Mouse (Mus musculus): ENCODE results near the gene Plagl2. TPM values are rescaled to one million over a fixed set of nuclear protein-coding genes. Genes with fewer than 3 reads are reported as not detected.
A peak's percentile ranks its signal among the peaks of the same experiment; 100 is the strongest.
"Not testable (repeated sequence)": the region's sequence is repeated elsewhere in the genome, so short reads cannot be mapped to it uniquely, and the experiment has no call there.

Gene Plagl2
- 14.8 and 14.9 TPM in 2 replicates for polyA plus RNA-seq (2015; fragmentation: Nextera tagmentation; extraction: Ambion mirVana)

DNA sequence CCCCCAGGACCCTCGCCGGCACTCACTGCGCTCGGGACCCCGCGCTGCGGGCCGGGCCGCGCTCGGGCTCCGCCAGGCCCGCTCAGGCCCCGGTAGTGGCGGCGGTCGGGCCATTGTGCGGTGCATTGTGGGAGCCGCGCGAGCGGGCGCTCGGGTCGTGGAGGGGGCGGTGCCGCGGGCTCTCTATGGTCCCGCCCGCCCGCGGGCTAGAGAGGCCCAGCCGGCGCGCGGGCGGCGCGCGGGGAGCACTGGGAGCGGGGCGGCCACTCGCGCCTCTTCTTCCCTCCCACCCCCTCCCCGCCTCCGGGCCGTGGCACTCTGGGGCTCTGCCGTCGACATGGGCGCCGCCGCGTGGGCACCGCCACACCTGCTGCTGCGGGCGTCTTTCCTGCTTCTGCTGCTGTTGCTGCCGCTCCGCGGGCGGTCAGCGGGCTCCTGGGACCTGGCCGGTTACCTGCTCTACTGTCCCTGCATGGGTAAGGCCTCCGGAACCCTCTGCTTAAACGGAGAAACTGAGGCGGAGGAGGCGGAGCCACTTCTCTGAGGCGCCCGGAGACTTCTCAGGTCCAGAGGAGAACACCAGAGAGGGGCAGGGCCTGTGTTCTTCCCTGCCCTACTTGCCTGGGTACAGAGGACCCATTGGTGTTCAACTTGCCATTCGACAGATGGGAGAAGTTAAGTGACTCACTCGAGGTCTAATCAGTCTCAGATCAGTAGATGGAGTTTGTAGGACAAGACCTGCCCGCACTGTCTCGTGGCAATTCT is at the start of gene Plagl2, which contains the start of gene Pofut1:
Gene Plagl2, minus strand, starts transcription at position 177 of the 765 bp plus-strand sequence.
Gene Pofut1, plus strand, starts transcription at position 284 of the 765 bp plus-strand sequence.
- H3K4me3 ChIP-seq = peak within 1 kb of the TSS; percentile 97
- H3K9me3 ChIP-seq = no peaks in the 10 kb centered on the region
- peak within 1 kb of the TSS; percentile 80 for H3K4me2 ChIP-seq
- peak within 1 kb of the TSS; percentile 99 for H3K9ac ChIP-seq
- peak; percentile 93 for ATAC-seq (ENCODE audit: insufficient number of reproducible peaks, low FRiP score, low TSS enrichment, low read depth)
- WGBS = under 1% methylated on average over 55 of the region's 72 CpGs
- peak within 1 kb of the TSS; percentile 97 for H3K27ac ChIP-seq
- H3K27me3 ChIP-seq = no peaks in the 10 kb centered on the region
- H3K4me1 ChIP-seq = peaks cover 24% of the 10 kb centered on the region
- H3K36me3 ChIP-seq = peaks cover 18% of the 10 kb centered on the region

DNA sequence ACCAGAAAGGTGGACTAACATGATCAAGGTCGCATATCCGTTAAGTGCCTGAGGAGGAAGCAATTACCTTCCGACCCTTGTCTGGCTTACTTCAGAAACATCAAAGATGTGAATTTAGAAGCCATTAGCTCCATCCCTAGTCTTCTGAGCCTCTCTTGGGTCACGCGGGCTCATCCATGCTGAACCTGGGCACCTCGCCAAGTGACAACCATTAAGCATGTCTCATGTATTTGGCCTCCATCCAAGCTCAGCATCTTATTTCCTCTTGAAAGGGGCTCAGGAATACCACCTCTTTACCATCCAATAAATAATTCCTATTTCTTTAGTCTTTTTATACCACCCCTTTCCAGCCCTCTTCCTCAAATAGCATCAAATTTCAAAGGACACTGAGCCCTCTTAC is 46.6 kb upstream of the Plagl2 start:
- Histone ChIP-seq H3K4me1 (peaks cover 13% of the 10 kb centered on the region), H3K4me3 (no peak overlapping the region), H3K9me3 (no peaks in the 10 kb centered on the region), H3K4me2 (no peak overlapping the region), H3K27me3 (no peaks in the 10 kb centered on the region), H3K27ac (no peak overlapping the region), H3K9ac (no peak overlapping the region), H3K36me3 (no peaks in the 10 kb centered on the region)
- no peak for ATAC-seq (ENCODE audit: insufficient number of reproducible peaks, low FRiP score, low TSS enrichment, low read depth)
- 27% methylated on average over 6 of the region's 6 CpGs for WGBS

- no peaks in the 10 kb centered on the region for H3K27me3 ChIP-seq
- H3K9me3 ChIP-seq = no peaks in the 10 kb centered on the region
- H3K4me3 ChIP-seq = no peak overlapping the region
- WGBS = 88% methylated on average over 4 of the region's 4 CpGs
- H3K4me2 ChIP-seq = no peak overlapping the region
- no peaks in the 10 kb centered on the region for H3K36me3 ChIP-seq
- H3K27ac ChIP-seq = no peak overlapping the region
- peaks cover under 1% of the 10 kb centered on the region; the same call in 1 of the 2 replicates for H3K4me1 ChIP-seq
- ATAC-seq (ENCODE audit: insufficient number of reproducible peaks, low FRiP score, low TSS enrichment, low read depth) = no peak
- no peak overlapping the region for H3K9ac ChIP-seq
Measured at GRCm38 (mm10) chr2:153286524-153286923, 45.3 kb upstream of the Plagl2 start.

DNA sequence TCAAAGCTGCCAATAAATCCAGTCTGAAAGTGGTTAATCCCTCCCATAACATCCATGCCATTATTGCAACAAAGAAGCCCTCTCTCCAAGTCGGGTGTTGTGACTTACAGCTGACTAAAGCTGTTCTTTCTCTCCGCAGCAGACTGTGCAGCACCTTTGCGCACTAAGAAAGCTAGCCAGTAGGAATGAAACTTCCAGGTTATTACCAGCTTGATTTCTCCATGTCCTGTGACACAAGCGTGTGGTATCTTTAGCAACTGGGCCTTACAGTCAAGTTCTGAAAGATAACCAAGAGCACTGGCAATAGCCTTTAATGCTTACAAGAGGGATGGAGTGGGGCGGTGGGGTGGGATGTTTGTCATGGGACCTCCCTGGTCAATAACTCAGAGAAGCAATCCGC is 42.7 kb upstream of the Plagl2 start:
- H3K9me3 ChIP-seq = no peaks in the 10 kb centered on the region
- no peak overlapping the region for H3K4me2 ChIP-seq
- ATAC-seq (ENCODE audit: insufficient number of reproducible peaks, low FRiP score, low TSS enrichment, low read depth) = no peak
- H3K27me3 ChIP-seq = no peaks in the 10 kb centered on the region
- no peak overlapping the region for H3K27ac ChIP-seq
- 87% methylated on average over 6 of the region's 6 CpGs for WGBS
- H3K4me1 ChIP-seq = no peaks in the 10 kb centered on the region
- H3K9ac ChIP-seq = no peak overlapping the region
- no peak overlapping the region for H3K4me3 ChIP-seq
- H3K36me3 ChIP-seq = no peaks in the 10 kb centered on the region

GRCm38 (mm10) chr2:153278357-153278756 is 37.1 kb upstream of the Plagl2 start:
- no peak overlapping the region for H3K4me2 ChIP-seq
- H3K4me1 ChIP-seq = 0 out of 2 replicates have a peak, but pooled peaks cover 2% of the 10 kb centered on the region
- no peaks in the 10 kb centered on the region for H3K27me3 ChIP-seq
- no peak for ATAC-seq (ENCODE audit: insufficient number of reproducible peaks, low FRiP score, low TSS enrichment, low read depth)
- H3K27ac ChIP-seq = no peak overlapping the region
- H3K4me3 ChIP-seq = no peak overlapping the region
- no peak overlapping the region for H3K9ac ChIP-seq
- H3K36me3 ChIP-seq = no peaks in the 10 kb centered on the region
- no peaks in the 10 kb centered on the region for H3K9me3 ChIP-seq
- WGBS = 83% methylated on average over 5 of the region's 5 CpGs

DNA sequence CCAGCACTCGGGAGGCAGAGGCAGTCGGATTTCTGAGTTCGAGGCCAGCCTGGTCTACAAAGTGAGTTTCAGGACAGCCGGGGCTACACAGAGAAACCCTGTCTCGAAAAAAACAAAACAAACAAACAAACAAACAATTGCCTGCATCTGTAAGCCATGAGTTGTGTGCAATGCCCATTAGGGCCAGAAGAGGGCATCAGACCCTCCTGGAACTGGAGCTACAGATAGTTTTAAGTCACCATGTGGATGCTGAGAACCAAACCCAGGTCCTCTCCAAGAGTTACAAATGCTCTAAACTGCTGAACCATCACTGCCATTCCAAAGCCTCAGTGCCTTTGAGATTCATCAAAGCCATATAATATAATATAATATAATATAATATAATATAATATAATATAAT is 35.6 kb upstream of the Plagl2 start:
- not testable (repeated sequence) for H3K27ac ChIP-seq; H3K9ac ChIP-seq; H3K4me3 ChIP-seq; H3K36me3 ChIP-seq; H3K4me2 ChIP-seq; ATAC-seq (ENCODE audit: insufficient number of reproducible peaks, low FRiP score, low TSS enrichment, low read depth); H3K4me1 ChIP-seq; H3K27me3 ChIP-seq; H3K9me3 ChIP-seq
- 88% methylated on average over 5 of the region's 5 CpGs for whole genome bisulfite sequencing

GRCm38 (mm10) chr2:153276440-153276839 is 35.2 kb upstream of the Plagl2 start:
- Histone ChIP-seq H3K4me1 (0 out of 2 replicates have a peak, but pooled peaks cover 2% of the 10 kb centered on the region), H3K9me3 (no peaks in the 10 kb centered on the region), H3K9ac (no peak overlapping the region), H3K4me3 (no peak overlapping the region), H3K4me2 (no peak overlapping the region), H3K27ac (no peak overlapping the region), H3K27me3 (no peaks in the 10 kb centered on the region), H3K36me3 (no peaks in the 10 kb centered on the region)
- no peak for ATAC-seq (ENCODE audit: insufficient number of reproducible peaks, low FRiP score, low TSS enrichment, low read depth)
- 87% methylated on average over 8 of the region's 8 CpGs for WGBS

- not testable (repeated sequence) for H3K27ac ChIP-seq; H3K4me3 ChIP-seq; H3K9ac ChIP-seq; H3K36me3 ChIP-seq; H3K9me3 ChIP-seq; H3K4me2 ChIP-seq; H3K4me1 ChIP-seq; ATAC-seq (ENCODE audit: insufficient number of reproducible peaks, low FRiP score, low TSS enrichment, low read depth); H3K27me3 ChIP-seq
- 75% methylated on average over 3 of the region's 3 CpGs for WGBS
Measured at GRCm38 (mm10) chr2:153275577-153275976, 34.4 kb upstream of the Plagl2 start.

- Histone ChIP-seq H3K9me3 (no peaks in the 10 kb centered on the region), H3K4me1 (peaks cover 4% of the 10 kb centered on the region; the same call in 1 of the 2 replicates), H3K4me3 (no peak overlapping the region), H3K4me2 (no peak overlapping the region), H3K9ac (no peak overlapping the region), H3K27ac (no peak overlapping the region), H3K36me3 (no peaks in the 10 kb centered on the region), H3K27me3 (no peaks in the 10 kb centered on the region)
- WGBS = 70% methylated on average over 6 of the region's 6 CpGs
- no peak for ATAC-seq (ENCODE audit: insufficient number of reproducible peaks, low FRiP score, low TSS enrichment, low read depth)
Measured at GRCm38 (mm10) chr2:153274919-153275247, 33.7 kb upstream of the Plagl2 start.

DNA sequence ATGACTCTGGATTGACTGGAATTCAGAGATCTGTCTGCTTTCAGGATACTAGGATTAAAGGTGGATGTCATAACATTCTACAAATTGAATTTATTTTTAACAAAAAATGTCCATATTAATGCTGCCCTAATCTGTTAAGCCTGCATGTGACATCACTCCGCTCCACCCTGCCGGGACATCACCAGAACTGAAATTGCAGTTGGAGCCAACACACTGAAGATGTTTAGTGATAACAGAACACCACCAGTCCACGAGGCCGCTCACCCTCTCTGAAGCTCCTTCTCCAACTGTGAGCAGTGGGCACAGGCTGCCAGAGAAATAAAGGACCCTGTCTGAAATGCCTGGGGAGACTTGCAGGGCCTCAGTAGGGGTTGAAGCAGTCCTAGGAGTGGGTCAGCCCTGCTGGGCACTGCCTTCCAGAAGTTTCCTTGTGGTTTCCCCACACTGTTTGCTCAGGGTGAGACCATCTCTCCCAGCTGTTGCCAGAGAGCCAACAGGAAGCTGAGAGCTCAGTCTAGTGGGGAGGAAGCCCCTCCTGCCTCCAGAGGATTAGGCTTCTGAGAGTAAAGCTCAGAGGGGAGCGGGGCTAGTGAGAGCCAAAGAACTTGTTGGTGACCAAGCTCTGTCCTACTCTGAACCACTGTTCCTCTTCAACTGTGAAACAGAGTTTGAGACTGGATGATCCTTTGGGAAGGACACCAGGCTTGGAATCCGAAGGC is 33.1 kb upstream of the Plagl2 start:
- H3K9me3 ChIP-seq; H3K4me2 ChIP-seq; H3K4me3 ChIP-seq; ATAC-seq (ENCODE audit: insufficient number of reproducible peaks, low FRiP score, low TSS enrichment, low read depth); H3K27me3 ChIP-seq; H3K9ac ChIP-seq; H3K27ac ChIP-seq; H3K36me3 ChIP-seq; H3K4me1 ChIP-seq: not testable (repeated sequence)
- WGBS = 77% methylated on average over 6 of the region's 6 CpGs

GRCm38 (mm10) chr2:153270231-153270915 is 29.1 kb upstream of the Plagl2 start:
- 73% methylated on average over 8 of the region's 8 CpGs for WGBS
- ATAC-seq (ENCODE audit: insufficient number of reproducible peaks, low FRiP score, low TSS enrichment, low read depth) = peak; percentile 53; the same call in 1 of the 2 replicates

GRCm38 (mm10) chr2:153267331-153267730 is 26.1 kb upstream of the Plagl2 start:
- Histone ChIP-seq H3K4me3 (no peak overlapping the region), H3K27ac (no peak overlapping the region), H3K9ac (no peak overlapping the region), H3K36me3 (peaks cover 52% of the 10 kb centered on the region), H3K4me1 (peaks cover 4% of the 10 kb centered on the region; the same call in 1 of the 2 replicates), H3K4me2 (no peak overlapping the region), H3K27me3 (no peaks in the 10 kb centered on the region), H3K9me3 (no peaks in the 10 kb centered on the region)
- ATAC-seq (ENCODE audit: insufficient number of reproducible peaks, low FRiP score, low TSS enrichment, low read depth) = no peak
- 80% methylated on average over 2 of the region's 2 CpGs for WGBS

More at GRCm38 (mm10) chr2:153270231-153270915, 29.1 kb upstream of the Plagl2 start:
- not testable (repeated sequence) for H3K4me1 ChIP-seq, H3K9ac ChIP-seq, H3K4me3 ChIP-seq, H3K9me3 ChIP-seq, H3K27me3 ChIP-seq, H3K4me2 ChIP-seq
- Histone ChIP-seq H3K27ac (0 out of 2 replicates have a peak overlapping the region, but pooled peaks have one; percentile 54), H3K36me3 (peaks cover 24% of the 10 kb centered on the region)

Data from limb, embryonic 15.5 days (tissue).